Mouse (Mus musculus) duodenum, adult 2 months (tissue): ENCODE results near the gene Adgre4. TPM values are rescaled to one million over a fixed set of nuclear protein-coding genes. Genes with fewer than 3 reads are reported as not detected.

Source experiments
- polyA plus RNA-seq: library from polyadenylated mRNA; depleted of rRNA; stranded (reverse); fragments of >200 nt; gene quantifications from 2 replicates; pipeline ENCODE4 v1.2.3, GENCODE M21; 2012; ENCODE audit warnings: low replicate concordance; rRNA removed

Gene Adgre4
- polyA plus RNA-seq, result 0.23 and 0.41 TPM in 2 replicates

GRCm38 (mm10) chr17:55749786-55750185 is at the start of gene Adgre4:
Adgre4 (plus strand) TSS chr17:55749984.

GRCm38 (mm10) chr17:55711984-55712811 is 37.6 kb upstream of the Adgre4 start, which contains the start of gene Pot1b:
Pot1b (minus strand) TSS chr17:55712628.

GRCm38 (mm10) chr17:55878636-55879369 is 129.0 kb downstream of the Adgre4 start, which contains the start of gene Zfp119a:
Zfp119a (minus strand) TSS chr17:55878930.

Other genes starting within 250 kb of the Adgre4 start
- gene Vmn2r118, start 124.8 kb upstream of the Adgre4 start, polyA plus RNA-seq, result not detected in 2 replicates
- 0.14 and 0.64 TPM in 2 replicates for gene Pot1b, start 37.4 kb upstream of the Adgre4 start, polyA plus RNA-seq
- not detected in 2 replicates for gene Zfp119a, start 128.9 kb downstream of the Adgre4 start, polyA plus RNA-seq
- 0.09 and 0.28 TPM in 2 replicates for gene Zfp959, start 142.1 kb downstream of the Adgre4 start, polyA plus RNA-seq
- gene Zfp119b, start 199.5 kb downstream of the Adgre4 start, polyA plus RNA-seq, result 0.12 TPM in 1 of 2 replicates, not detected in the other
- 6.0 and 12.4 TPM in 2 replicates for gene Ebi3, start 202.7 kb downstream of the Adgre4 start, polyA plus RNA-seq
- 4.0 and 4.3 TPM in 2 replicates for gene Yju2, start 209.1 kb downstream of the Adgre4 start, polyA plus RNA-seq
- 1.9 and 3.2 TPM in 2 replicates for gene Shd, start 220.5 kb downstream of the Adgre4 start, polyA plus RNA-seq
- 1.6 and 1.7 TPM in 2 replicates for gene Fsd1, start 236.5 kb downstream of the Adgre4 start, polyA plus RNA-seq